Mouse (Mus musculus) ES-E14 (cell line): ENCODE results near the gene Gatad2b. TPM values are rescaled to one million over a fixed set of nuclear protein-coding genes. Genes with fewer than 3 reads are reported as not detected.
A peak's percentile ranks its signal among the peaks of the same experiment; 100 is the strongest.

Source experiments
- DNase-seq: peaks from one replicate; pipeline ENCODE4 v3.0.0-alpha.2; 2013; ENCODE audit warnings: low read depth, low spot score
- H3K27ac ChIP-seq: 2 replicates; pipeline ENCODE4 v1.5.1; 2012; ENCODE audit warnings: low read depth, mild to moderate bottlenecking, low read length, moderate library complexity, mixed read lengths; ENCODE audit not compliant: poor library complexity, insufficient read depth, severe bottlenecking
- H3K36me3 ChIP-seq: 2 replicates; pipeline ENCODE4 v1.6.1; 2012; ENCODE audit warnings: mild to moderate bottlenecking, low read length, moderate library complexity, mixed read lengths; ENCODE audit not compliant: control insufficient read depth, poor library complexity, insufficient read depth, severe bottlenecking
- H3K4me1 ChIP-seq, 2 experiments: fragments of 150-350 bp in 1 of 2; sonication (generic) in 1 of 2; 2 replicates each; pipeline ENCODE4 v1.6.1; 2012; ENCODE audit warnings: low read length in 2 of 2, mild to moderate bottlenecking in 1 of 2, mixed read lengths in 1 of 2; ENCODE audit not compliant: control insufficient read depth in 2 of 2, insufficient read depth in 2 of 2, poor library complexity in 1 of 2
- H3K4me3 ChIP-seq, 2 experiments: fragments of 150-350 bp in 1 of 2; sonication (generic) in 1 of 2; 2 replicates each; pipeline ENCODE4 v1.5.1; 2012; ENCODE audit warnings: low read length in 2 of 2, low read depth in 1 of 2, mild to moderate bottlenecking in 1 of 2, mixed read lengths in 1 of 2; ENCODE audit not compliant: insufficient read depth in 1 of 2, poor library complexity in 1 of 2, severe bottlenecking in 1 of 2
- H3K9ac ChIP-seq: 2 replicates; pipeline ENCODE4 v1.6.1; 2012; ENCODE audit warnings: low read depth, mild to moderate bottlenecking, low read length, mixed read lengths; ENCODE audit not compliant: poor library complexity, insufficient read depth, severe bottlenecking
- H3K9me3 ChIP-seq: fragments of 150-350 bp; sonication (generic); 2 replicates; pipeline ENCODE4 v1.6.1; 2012; ENCODE audit warnings: low read depth, mild to moderate bottlenecking, low read length; ENCODE audit not compliant: control insufficient read depth, insufficient read depth
- CHD2 ChIP-seq: IDR thresholded peaks from 2 replicates; pipeline ENCODE4 v1.6.1; 2014; ENCODE audit warnings: mild to moderate bottlenecking, low read depth, low read length, inconsistent platforms
- HCFC1 ChIP-seq: IDR thresholded peaks from 2 replicates; pipeline ENCODE4 v1.6.1; 2012; ENCODE audit warnings: low read length, inconsistent platforms, borderline replicate concordance; ENCODE audit not compliant: insufficient read depth
- MAFK ChIP-seq: IDR thresholded peaks from 2 replicates; pipeline ENCODE4 v1.6.1; 2014; ENCODE audit warnings: mild to moderate bottlenecking, low read depth, low read length, inconsistent platforms; ENCODE audit not compliant: insufficient read depth
- ZC3H11A ChIP-seq: IDR thresholded peaks from 2 replicates; pipeline ENCODE4 v1.6.1; 2012; ENCODE audit warnings: low read depth, mild to moderate bottlenecking, inconsistent platforms, low read length, borderline replicate concordance
- ZNF384 ChIP-seq: IDR thresholded peaks from 2 replicates; pipeline ENCODE4 v1.6.1; 2012; ENCODE audit warnings: low read depth, low read length, inconsistent platforms
- in situ Hi-C, 2 experiments: fragments of 600-800 bp; cut with MboI; formaldehyde crosslinking; loops; one replicate each; pipeline ENCODE4 v1.15.1; 2025; ENCODE audit warnings: low sequenced_read_pairs in 2 of 2, inconsistent platforms in 1 of 2; ENCODE audit not compliant: unreplicated experiment in 2 of 2
- total RNA-seq: library from RNA; depleted of rRNA; stranded (reverse); fragments of 300-350 nt; gene quantifications from 2 replicates; pipeline ENCODE4 v1.2.3, GENCODE M21; 2012

The Gatad2b gene
- total RNA-seq, 1 experiment: 20.9 TPM

DNA sequence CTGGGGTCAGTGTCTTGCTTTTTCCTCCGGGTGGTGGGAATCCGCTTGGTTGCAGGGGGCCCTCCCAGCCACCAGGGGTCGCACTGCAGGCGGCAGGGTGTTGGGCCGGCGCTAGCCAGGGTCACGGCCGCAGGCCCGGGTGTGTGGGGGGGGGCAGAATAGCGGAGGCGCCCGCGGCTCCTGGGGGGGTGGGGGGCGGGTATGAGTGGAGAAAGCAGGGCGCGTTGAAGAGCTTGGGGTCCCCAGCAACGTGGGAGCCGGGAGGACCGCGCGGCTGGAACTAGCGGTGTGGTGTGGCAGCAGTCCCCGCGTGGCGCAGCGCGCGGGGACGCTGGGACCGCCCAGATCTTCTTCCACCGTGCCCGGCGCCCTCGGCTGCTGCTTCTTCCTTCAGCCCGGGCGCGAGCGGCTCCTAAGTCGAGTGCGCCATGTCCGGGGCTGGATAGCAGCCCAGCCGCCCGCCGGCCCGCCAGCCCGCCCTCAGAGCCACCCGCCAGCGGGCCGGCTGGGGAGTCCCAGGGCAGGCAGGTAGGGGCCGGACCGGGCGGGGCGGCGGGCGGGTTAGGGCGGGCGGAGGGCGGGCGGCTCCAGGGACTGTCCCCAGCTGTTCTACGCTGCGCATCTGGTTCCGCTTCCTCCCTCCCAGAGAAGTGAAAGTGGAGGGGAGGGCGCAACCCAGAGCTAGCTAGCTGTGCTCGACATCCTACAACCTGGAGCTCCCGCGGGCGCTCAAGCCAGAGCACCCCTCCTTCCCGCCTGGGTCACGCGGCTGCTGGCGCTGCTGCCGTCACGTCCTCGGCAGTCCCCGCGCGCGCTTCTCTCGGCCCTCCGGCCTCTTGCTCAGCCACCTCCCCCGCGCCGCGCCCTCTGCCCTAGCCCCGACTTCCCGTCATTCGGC is 27.7 kb upstream of the Gatad2b start, which contains the start of gene Dennd4b:
Gene Dennd4b, plus strand, starts transcription at position 152 of the 898 bp plus-strand sequence.
- Histone ChIP-seq H3K27ac (peak within 1 kb of the TSS; percentile 73), H3K4me1 (peaks cover 2 to 4% of the 10 kb centered on the region in 2 experiments; a peak in 2 of 4 replicates), H3K36me3 (peaks cover 18% of the 10 kb centered on the region; the same call in 1 of the 2 replicates), H3K9ac (peak within 1 kb of the TSS; percentile 90), H3K4me3 (peak within 1 kb of the TSS; percentile 84 to 93), H3K9me3 (no peaks in the 10 kb centered on the region)
- no peak for TF ChIP-seq ZC3H11A
- no peak for TF ChIP-seq MAFK
- 0 out of 2 replicates have a peak, but pooled peaks have one; percentile 60 for TF ChIP-seq HCFC1
- peak; percentile 61 for DNase-seq
- in situ Hi-C loops: no loop called here

DNA sequence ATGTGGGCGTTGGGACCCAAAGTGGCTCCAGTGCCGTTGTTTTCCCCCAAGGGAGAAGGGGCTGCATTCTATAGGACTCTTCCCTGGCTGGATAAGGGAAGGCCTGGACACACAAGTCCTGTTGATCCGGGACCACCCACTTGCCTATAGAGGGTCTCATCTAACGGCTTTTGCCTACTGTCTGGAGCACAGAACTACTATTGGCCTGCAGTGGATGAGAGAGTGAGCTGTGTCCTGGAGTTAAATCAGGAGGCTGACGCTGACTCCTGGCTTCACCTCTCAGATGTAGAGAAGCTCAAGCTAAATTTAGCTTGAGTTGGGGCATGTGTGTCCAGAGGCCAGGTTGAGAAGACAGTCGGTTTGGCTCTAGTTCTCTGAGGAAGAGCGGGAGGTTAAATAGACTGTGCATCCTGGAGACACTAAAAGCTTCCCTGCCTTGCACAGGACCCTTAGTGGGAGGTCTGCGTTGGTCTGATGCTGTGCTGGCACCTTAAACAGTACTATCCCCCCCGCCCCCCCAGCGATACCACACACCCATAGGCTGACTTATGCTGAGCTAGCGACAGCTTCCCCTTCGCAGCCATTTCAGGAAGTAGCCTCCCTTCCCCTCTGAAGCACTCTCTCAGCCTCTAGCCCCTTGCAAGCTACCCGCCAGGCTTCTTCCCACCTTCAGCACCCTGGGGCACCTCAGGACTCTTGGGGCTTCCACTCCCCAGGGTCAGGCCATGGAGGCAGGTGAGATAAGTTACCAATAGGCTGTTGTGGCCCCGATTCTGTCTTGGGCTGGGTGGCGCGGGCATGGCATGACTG is 26.8 kb upstream of the Gatad2b start:
- DNase-seq: no peak
- Histone ChIP-seq H3K4me1 (peaks cover 2 to 4% of the 10 kb centered on the region in 2 experiments; a peak in 2 of 4 replicates), H3K36me3 (peaks cover 12% of the 10 kb centered on the region; the same call in 1 of the 2 replicates), H3K27ac (peak overlapping the region; percentile 73), H3K9me3 (no peaks in the 10 kb centered on the region), H3K9ac (peak overlapping the region; percentile 90), H3K4me3 (peak overlapping the region; percentile 84 to 93)
- TF ChIP-seq ZNF384 (no peak), ZC3H11A (no peak), HCFC1 (no peak), CHD2 (no peak), MAFK (no peak)
- in situ Hi-C loops: no loop called here

DNA sequence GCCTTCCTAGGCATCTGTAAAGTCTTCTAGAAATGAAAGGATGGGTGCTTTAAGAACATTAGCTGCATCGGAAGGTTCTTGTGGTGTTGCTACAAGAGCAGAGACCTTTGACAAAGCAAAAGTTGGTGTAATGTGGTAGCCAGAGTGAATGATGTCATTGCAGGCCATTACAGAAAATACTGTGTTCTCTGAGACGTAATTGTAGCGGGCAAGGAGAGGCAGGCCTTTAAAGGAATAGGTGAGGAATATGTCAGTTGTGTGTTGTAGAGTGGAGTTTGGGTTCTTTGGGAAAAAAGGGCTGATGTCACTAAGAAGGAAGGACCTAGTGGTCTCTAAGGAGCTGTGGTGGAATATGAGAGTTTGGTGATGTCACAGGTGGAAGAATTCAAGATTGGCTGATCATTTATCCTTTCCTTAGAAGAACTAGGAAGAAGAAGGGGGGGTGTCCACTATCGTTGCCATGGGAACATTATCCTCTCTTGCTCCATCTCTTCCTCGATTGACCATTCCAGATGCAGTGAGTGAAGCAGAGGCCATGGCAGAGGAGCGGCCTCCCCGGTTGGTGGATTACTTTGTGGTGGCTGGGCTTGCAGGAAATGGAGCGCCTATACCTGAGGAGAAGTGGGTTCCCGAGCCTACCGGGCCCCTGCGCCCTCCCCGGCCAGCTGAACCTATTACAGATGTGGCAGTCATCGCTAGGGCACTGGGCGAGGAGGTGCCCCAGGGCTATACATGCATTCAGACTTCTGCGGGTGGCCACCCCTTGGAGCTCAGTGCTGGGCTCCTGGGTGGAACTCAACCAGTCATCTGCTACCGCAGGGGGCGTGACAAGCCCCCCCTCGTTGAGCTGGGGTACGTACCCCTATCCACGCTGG is 25.8 kb upstream of the Gatad2b start:
- Histone ChIP-seq H3K9ac (no peak overlapping the region; the same call in 1 of the 2 replicates), H3K4me1 (peaks cover 4% of the 10 kb centered on the region in 2 experiments; a peak in 2 of 4 replicates), H3K27ac (no peak overlapping the region), H3K9me3 (no peaks in the 10 kb centered on the region), H3K4me3 (0 out of 4 replicates have a peak overlapping the region, but pooled peaks of 1 of the 2 experiments have one; percentile 93), H3K36me3 (peaks cover 10% of the 10 kb centered on the region; the same call in 1 of the 2 replicates)
- no peak for DNase-seq
- TF ChIP-seq HCFC1: no peak
- TF ChIP-seq CHD2: no peak
- no peak for TF ChIP-seq ZNF384
- no peak for TF ChIP-seq ZC3H11A
- no peak for TF ChIP-seq MAFK
- in situ Hi-C loops: no loop called here

DNA sequence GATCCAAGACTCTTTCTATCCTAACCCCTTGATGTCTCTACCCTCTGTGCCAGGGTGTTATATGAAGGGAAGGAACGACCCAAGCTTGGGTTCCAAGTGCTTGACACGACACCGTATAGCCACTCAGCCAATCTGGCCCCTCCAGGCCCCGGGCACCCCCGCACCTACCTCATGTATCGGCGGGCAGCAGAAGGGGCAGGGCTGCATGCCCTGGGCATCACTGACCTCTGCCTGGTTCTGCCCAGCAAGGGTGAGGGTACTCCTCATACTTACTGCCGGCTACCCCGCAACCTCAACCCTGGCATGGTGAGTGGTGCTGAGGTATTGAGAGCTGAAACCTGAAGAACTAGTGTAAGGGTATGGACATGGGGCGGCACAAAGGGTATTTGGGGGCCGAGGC is 24.8 kb upstream of the Gatad2b start:
- H3K9me3 ChIP-seq: no peaks in the 10 kb centered on the region
- peaks cover 4 to 5% of the 10 kb centered on the region in 2 experiments; a peak in 2 of 4 replicates for H3K4me1 ChIP-seq
- in situ Hi-C loops: no loop called here
- DNase-seq: no peak
- no peak for TF ChIP-seq HCFC1
- no peak for TF ChIP-seq CHD2
- H3K9ac ChIP-seq: no peak overlapping the region
- peaks cover 5% of the 10 kb centered on the region; the same call in 1 of the 2 replicates for H3K36me3 ChIP-seq
- H3K27ac ChIP-seq: no peak overlapping the region
- H3K4me3 ChIP-seq: no peak overlapping the region
